In the genomic region with DNA sequence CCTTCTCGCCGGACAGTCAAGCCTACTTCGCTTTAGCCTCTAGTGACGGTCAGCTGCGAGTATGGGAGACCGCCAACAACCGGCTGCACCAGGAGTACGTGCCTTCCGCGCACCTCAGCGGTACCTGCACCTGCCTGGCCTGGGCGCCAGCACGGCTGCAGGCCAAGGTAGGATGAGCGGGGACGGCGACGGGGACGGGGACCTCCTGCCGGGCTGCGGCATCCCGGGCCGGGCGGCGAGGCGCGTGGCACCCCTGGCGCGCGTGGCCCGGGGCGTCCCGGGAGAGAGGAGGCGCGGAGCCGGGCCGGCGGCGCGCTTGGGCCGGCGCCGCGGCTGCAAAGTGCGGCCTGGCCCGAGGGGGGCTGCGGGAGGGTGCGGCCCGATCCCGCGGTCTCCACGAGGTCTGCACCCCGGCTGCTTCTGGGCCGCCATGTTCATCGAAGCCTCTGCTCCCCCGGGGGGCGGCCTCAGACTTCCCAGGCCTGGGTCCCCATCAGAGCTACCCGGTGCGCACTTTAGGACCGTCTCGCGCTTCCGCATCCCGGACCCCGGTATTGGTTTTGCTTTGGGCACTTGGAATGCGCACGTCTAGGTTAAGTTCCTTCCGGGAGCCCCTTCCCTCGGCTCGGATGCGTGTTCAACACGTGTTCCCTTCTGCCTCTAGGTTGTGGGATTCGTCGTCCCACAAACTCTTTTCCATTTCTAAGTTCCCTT, we compare ENCODE assay signal across 8 mouse cellular contexts. TPM values are rescaled to one million over a fixed set of nuclear protein-coding genes. Genes with fewer than 3 reads are reported as not detected.
DNase-seq lines count a peak whose midpoint lies in the region; ATAC-seq and TF ChIP-seq lines count a peak whose summit lies in the region.

No protein-coding gene starts in this region.

- H3K9me3 ChIP-seq in E14TG2a.4 (ENCODE audit: low read length) = no peaks in the 10 kb centered on the region
- H3K9me3 ChIP-seq in heart, embryonic 11.5 days (replicated peaks; ENCODE audit: control insufficient read depth, low read length) = no peaks in the 10 kb centered on the region
- H3K9me3 ChIP-seq in kidney, embryonic 16.5 days (ENCODE audit: low read length) = no peaks in the 10 kb centered on the region
- no peaks in the 10 kb centered on the region for H3K9me3 ChIP-seq in midbrain, embryonic 10.5 days (replicated peaks)

- under 1% methylated on average over 59 of the region's 73 CpGs for WGBS in heart, embryonic 11.5 days (ENCODE audit: insufficient replicate concordance)
- under 1% methylated on average over 61 of the region's 73 CpGs for WGBS in kidney, embryonic 16.5 days
- under 1% methylated on average over 73 of the region's 73 CpGs for WGBS in midbrain, embryonic 10.5 days

- peak overlapping the region; percentile 84 for H3K4me2 ChIP-seq in heart, embryonic 11.5 days
- H3K4me2 ChIP-seq in kidney, embryonic 16.5 days (replicated peaks; ENCODE audit: low read depth, low read length) = peak overlapping the region; percentile 85

- no peak for TF ChIP-seq CTCF in layer of hippocampus, adult 2 months (conservative IDR thresholded peaks at IDR 0.05)
- no peak for TF ChIP-seq CTCF in E14TG2a.4 (conservative IDR thresholded peaks at IDR 0.05; ENCODE audit: low read length)

- peak overlapping the region; percentile 88 for H3K27ac ChIP-seq in layer of hippocampus, adult 2 months
- peak overlapping the region; percentile 59; the same call in 1 of the 2 replicates for H3K27ac ChIP-seq in heart, embryonic 11.5 days (ENCODE audit: low read depth, low read length)
- peak overlapping the region; percentile 40; the same call in 1 of the 2 replicates for H3K27ac ChIP-seq in kidney, embryonic 16.5 days (ENCODE audit: low read length)
- peak overlapping the region; percentile 96 for H3K27ac ChIP-seq in midbrain, embryonic 10.5 days (replicated peaks)

- H3K9ac ChIP-seq in heart, embryonic 11.5 days (ENCODE audit: low read depth, low read length) = peak overlapping the region; percentile 97
- H3K9ac ChIP-seq in kidney, embryonic 16.5 days (replicated peaks; ENCODE audit: low read length) = peak overlapping the region; percentile 97

- H3K4me1 ChIP-seq in E14TG2a.4 (replicated peaks; ENCODE audit: low read depth, low read length) = peaks cover 46% of the 10 kb centered on the region
- H3K4me1 ChIP-seq in heart, embryonic 11.5 days (ENCODE audit: control insufficient read depth, insufficient read depth, low read length) = peaks cover 15% of the 10 kb centered on the region
- peaks cover 18% of the 10 kb centered on the region for H3K4me1 ChIP-seq in kidney, embryonic 16.5 days (ENCODE audit: insufficient read depth, low read length)
- H3K4me1 ChIP-seq in midbrain, embryonic 10.5 days = peaks cover 17% of the 10 kb centered on the region

- H3K4me3 ChIP-seq in layer of hippocampus, adult 2 months = peak overlapping the region; percentile 92
- peak overlapping the region; percentile 96 for H3K4me3 ChIP-seq in E14TG2a.4 (replicated peaks; ENCODE audit: low read length)
- H3K4me3 ChIP-seq in heart, embryonic 11.5 days (ENCODE audit: low read depth, low read length) = peak overlapping the region; percentile 92
- peak overlapping the region; percentile 93 for H3K4me3 ChIP-seq in kidney, embryonic 16.5 days (ENCODE audit: low read length)
- H3K4me3 ChIP-seq in midbrain, embryonic 10.5 days = peak overlapping the region; percentile 100

- ATAC-seq in heart, embryonic 11.5 days (replicated peaks; ENCODE audit: insufficient number of reproducible peaks, low FRiP score, low TSS enrichment) = peak; percentile 55
- ATAC-seq in kidney, embryonic 16.5 days (ENCODE audit: low FRiP score, low TSS enrichment) = peak; percentile 83

- DNase-seq in layer of hippocampus, adult 2 months (ENCODE audit: low spot score in 2 of 2) = no peak
- no peak for DNase-seq in layer of hippocampus, adult 11-12 months (ENCODE audit: low spot score)
- peak; percentile 42 for DNase-seq in embryo, embryonic 10.5 days (ENCODE audit: low spot score)
- peak; percentile 47 for DNase-seq in midbrain, embryonic 10.5 days (ENCODE audit: low spot score)
- DNase-seq in testis, postnatal 14 days (ENCODE audit: low spot score) = peak; percentile 70

- H3K36me3 ChIP-seq in E14TG2a.4 (ENCODE audit: insufficient read depth, low read length) = peaks cover 39% of the 10 kb centered on the region
- H3K36me3 ChIP-seq in heart, embryonic 11.5 days (ENCODE audit: control insufficient read depth, insufficient read depth, low read length) = peaks cover 7% of the 10 kb centered on the region; the same call in 1 of the 2 replicates
- peaks cover 4% of the 10 kb centered on the region; the same call in 1 of the 2 replicates for H3K36me3 ChIP-seq in kidney, embryonic 16.5 days (ENCODE audit: insufficient read depth, low read length)
- peaks cover 28% of the 10 kb centered on the region for H3K36me3 ChIP-seq in midbrain, embryonic 10.5 days

- no peaks in the 10 kb centered on the region for H3K27me3 ChIP-seq in E14TG2a.4 (ENCODE audit: insufficient read depth, low read length)
- H3K27me3 ChIP-seq in heart, embryonic 11.5 days (ENCODE audit: control insufficient read depth, insufficient read depth, low read length) = no peaks in the 10 kb centered on the region
- H3K27me3 ChIP-seq in kidney, embryonic 16.5 days (ENCODE audit: insufficient read depth, low read length) = no peaks in the 10 kb centered on the region
- H3K27me3 ChIP-seq in midbrain, embryonic 10.5 days (ENCODE audit: low read depth, poor library complexity, severe bottlenecking) = no peaks in the 10 kb centered on the region

RNA-seq across cellular contexts. Expression of a gene that starts 0.8 kb away (rescaled TPM):
- total RNA-seq in layer of hippocampus, adult 2 months (2021) = 10 to 100 TPM; 28.2 TPM
- 54.4 and 60.0 TPM in 2 replicates for polyA plus RNA-seq in heart, embryonic 11.5 days (2014; fragmentation: Nextera tagmentation; extraction: Ambion mirVana)
- polyA plus RNA-seq in kidney, embryonic 16.5 days (2015; fragmentation: Nextera tagmentation; extraction: Ambion mirVana) = 89.5 and 92.1 TPM in 2 replicates
- polyA plus RNA-seq in midbrain, embryonic 10.5 days (2016; fragmentation: Nextera tagmentation; extraction: Ambion mirVana) = 92.7 and 102 TPM in 2 replicates

RNA-seq across cellular contexts. Expression of a gene that starts 56.6 kb away (rescaled TPM):
- total RNA-seq in layer of hippocampus, adult 2 months (2021) = 1 to 10 TPM; 1.2 to 1.3 TPM
- 1.9 and 3.1 TPM in 2 replicates for polyA plus RNA-seq in heart, embryonic 11.5 days (2014; fragmentation: Nextera tagmentation; extraction: Ambion mirVana)
- 0.08 and 0.25 TPM in 2 replicates for polyA plus RNA-seq in kidney, embryonic 16.5 days (2015; fragmentation: Nextera tagmentation; extraction: Ambion mirVana)
- polyA plus RNA-seq in midbrain, embryonic 10.5 days (2016; fragmentation: Nextera tagmentation; extraction: Ambion mirVana) = not detected in 2 replicates

Comparison
In these comparisons a context has a peak if more than half of its experiments do, and no peak if none do; other contexts are left out.
1. DNase-seq: peak in embryo, embryonic 10.5 days (single experiment), midbrain, embryonic 10.5 days (single experiment) and testis, postnatal 14 days (single experiment); none in layer of hippocampus, adult 2 months (0 of 2) and layer of hippocampus, adult 11-12 months (single experiment).
2. H3K27ac ChIP-seq: peak in every context shown above with its lines; median percentile 96 in midbrain, embryonic 10.5 days; 88 in layer of hippocampus, adult 2 months; 59 in heart, embryonic 11.5 days; 40 in kidney, embryonic 16.5 days.
3. Peak in every context shown above with its lines, with median percentiles within 50 percentile points of each other: H3K4me3 ChIP-seq.